Mouse (Mus musculus) cortical plate, adult 2 months (tissue): ENCODE measurements at regions not wholly inside any gene's neighbourhood (a gene's known extent, or its start where the extent isn't known, plus 50 kb on each side); places are given as distances from the start of the nearest gene placed in this dataset.

Experiments
- CTCF ChIP-seq: fragments of 200-500 bp; IDR thresholded peaks from 2 replicates; pipeline ENCODE4 v1.5.1; 2011; ENCODE audit warnings: mild to moderate bottlenecking, control low read depth, low read length; ENCODE audit not compliant: insufficient read depth; ENCODE audit errors: extremely low read depth
- POLR2A ChIP-seq: fragments of 200-500 bp; IDR thresholded peaks from 2 replicates; pipeline ENCODE4 v1.6.1; 2011; ENCODE audit warnings: mild to moderate bottlenecking, low read length, control low read depth; ENCODE audit not compliant: insufficient read depth; ENCODE audit errors: extremely low read depth

GRCm38 (mm10) chr1:142838663-142839062 lies 801.8 kb upstream of the B3galt2 start:
- TF ChIP-seq CTCF: no peak
- TF ChIP-seq POLR2A: no peak
